Mouse (Mus musculus): Measurements from ENCODE around the gene Ino80.

DNA sequence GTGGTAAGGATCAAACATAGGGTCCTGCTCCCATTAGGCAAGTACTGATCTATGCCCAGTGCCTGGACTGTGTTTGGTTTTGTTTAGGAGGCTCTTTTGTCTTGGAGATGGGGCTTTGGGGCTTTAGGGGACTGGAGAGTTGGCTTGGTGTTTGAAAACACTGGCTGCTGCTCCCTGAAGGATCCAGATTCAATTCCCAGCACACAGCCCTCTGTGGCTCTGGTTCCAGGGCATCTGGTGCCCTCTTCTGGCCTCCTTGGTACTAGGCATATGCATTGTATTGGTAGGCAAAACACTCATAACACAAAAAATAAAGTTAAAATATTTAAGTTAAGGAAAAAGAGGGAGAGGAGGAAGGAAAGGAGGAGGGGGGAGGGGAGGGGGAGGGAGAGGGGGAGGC lies 29.6 kb upstream of the Ino80 start:
- TF ChIP-seq POLR2A (IDR thresholded peaks at IDR 0.05; ENCODE audit: extremely low read depth, insufficient read depth, low read length): no peak
- peak; percentile 51 for TF ChIP-seq CTCF (IDR thresholded peaks at IDR 0.05; ENCODE audit: low read depth, low read length)
